Mouse (Mus musculus): Measurements from ENCODE around the gene Rgl1. TPM values are rescaled to one million over a fixed set of nuclear protein-coding genes. Genes with fewer than 3 reads are reported as not detected.

The Rgl1 gene
- polyA plus RNA-seq, 1 experiment from 2014 or later: 66.1 TPM

GRCm38 (mm10) chr1:152555944-152556573, 210.1 kb downstream of the Rgl1 start:
- Histone ChIP-seq H3K36me3 (peaks cover 49% of the 10 kb centered on the region), H3K9me3 (replicated peaks) (no peaks in the 10 kb centered on the region), H3K27ac (ENCODE audit: poor library complexity, severe bottlenecking) (peak overlapping the region; percentile 95), H3K4me2 (peak overlapping the region; percentile 40), H3K9ac (peak overlapping the region; percentile 59), H3K27me3 (replicated peaks) (no peaks in the 10 kb centered on the region), H3K4me3 (no peak overlapping the region), H3K4me1 (replicated peaks) (peaks cover 59% of the 10 kb centered on the region)
- WGBS: 7% methylated on average over 7 of the region's 7 CpGs
- peak; percentile 88 for ATAC-seq (ENCODE audit: insufficient number of reproducible peaks, low FRiP score)

GRCm38 (mm10) chr1:152553912-152554547, 212.1 kb downstream of the Rgl1 start:
- H3K4me2 ChIP-seq: no peak overlapping the region
- no peak overlapping the region for H3K27ac ChIP-seq (ENCODE audit: poor library complexity, severe bottlenecking)
- peaks cover 48% of the 10 kb centered on the region for H3K4me1 ChIP-seq (replicated peaks)

GRCm38 (mm10) chr1:152550973-152551372, 215.2 kb downstream of the Rgl1 start:
- Histone ChIP-seq H3K27me3 (replicated peaks) (no peaks in the 10 kb centered on the region), H3K36me3 (peaks cover 84% of the 10 kb centered on the region), H3K27ac (ENCODE audit: poor library complexity, severe bottlenecking) (no peak overlapping the region; the same call in 1 of the 2 replicates), H3K4me1 (replicated peaks) (peaks cover 20% of the 10 kb centered on the region), H3K9ac (no peak overlapping the region), H3K4me3 (no peak overlapping the region), H3K4me2 (no peak overlapping the region), H3K9me3 (replicated peaks) (no peaks in the 10 kb centered on the region)
- WGBS: 69% methylated on average over 3 of the region's 3 CpGs
- no peak for ATAC-seq (ENCODE audit: insufficient number of reproducible peaks, low FRiP score)

More at GRCm38 (mm10) chr1:152553912-152554547, 212.1 kb downstream of the Rgl1 start:
- peaks cover 58% of the 10 kb centered on the region for H3K36me3 ChIP-seq
- H3K4me3 ChIP-seq: no peak overlapping the region
- H3K9ac ChIP-seq: no peak overlapping the region
- H3K27me3 ChIP-seq (replicated peaks): no peaks in the 10 kb centered on the region
- 84% methylated on average over 15 of the region's 15 CpGs for WGBS
- ATAC-seq (ENCODE audit: insufficient number of reproducible peaks, low FRiP score): no peak
- no peaks in the 10 kb centered on the region for H3K9me3 ChIP-seq (replicated peaks)

GRCm38 (mm10) chr1:152550544-152550943, 215.6 kb downstream of the Rgl1 start:
- WGBS: 72% methylated on average over 2 of the region's 2 CpGs
- ATAC-seq (ENCODE audit: insufficient number of reproducible peaks, low FRiP score): no peak
- Histone ChIP-seq H3K4me1 (replicated peaks) (peaks cover 16% of the 10 kb centered on the region), H3K9me3 (replicated peaks) (no peaks in the 10 kb centered on the region), H3K4me2 (no peak overlapping the region), H3K4me3 (no peak overlapping the region), H3K27ac (ENCODE audit: poor library complexity, severe bottlenecking) (no peak overlapping the region), H3K36me3 (peaks cover 86% of the 10 kb centered on the region), H3K9ac (no peak overlapping the region), H3K27me3 (replicated peaks) (no peaks in the 10 kb centered on the region)

- Histone ChIP-seq H3K4me2 (no peak overlapping the region), H3K27me3 (replicated peaks) (no peaks in the 10 kb centered on the region), H3K4me3 (no peak overlapping the region), H3K9ac (no peak overlapping the region), H3K9me3 (replicated peaks) (no peaks in the 10 kb centered on the region), H3K4me1 (replicated peaks) (peaks cover 11% of the 10 kb centered on the region), H3K27ac (ENCODE audit: poor library complexity, severe bottlenecking) (no peak overlapping the region), H3K36me3 (peaks cover 81% of the 10 kb centered on the region)
- ATAC-seq (ENCODE audit: insufficient number of reproducible peaks, low FRiP score): no peak
- WGBS: 86% methylated on average over 13 of the region's 13 CpGs
These were observed 217.0 kb downstream of the Rgl1 start for GRCm38 (mm10) chr1:152549061-152549738.

- Histone ChIP-seq H3K4me3 (no peak overlapping the region), H3K9ac (no peak overlapping the region), H3K27me3 (replicated peaks) (no peaks in the 10 kb centered on the region), H3K4me1 (replicated peaks) (peaks cover 17% of the 10 kb centered on the region), H3K27ac (ENCODE audit: poor library complexity, severe bottlenecking) (no peak overlapping the region), H3K9me3 (replicated peaks) (no peaks in the 10 kb centered on the region), H3K4me2 (no peak overlapping the region), H3K36me3 (peaks cover 85% of the 10 kb centered on the region)
- no peak for ATAC-seq (ENCODE audit: insufficient number of reproducible peaks, low FRiP score)
- 76% methylated on average over 2 of the region's 2 CpGs for WGBS
These were observed 222.5 kb downstream of the Rgl1 start for GRCm38 (mm10) chr1:152543449-152544159.

GRCm38 (mm10) chr1:152542747-152543378, 223.3 kb downstream of the Rgl1 start:
- H3K9me3 ChIP-seq (replicated peaks): no peaks in the 10 kb centered on the region
- H3K4me3 ChIP-seq: no peak overlapping the region
- 88% methylated on average over 6 of the region's 6 CpGs for WGBS
- H3K36me3 ChIP-seq: peaks cover 85% of the 10 kb centered on the region
- peaks cover 19% of the 10 kb centered on the region for H3K4me1 ChIP-seq (replicated peaks)
- H3K4me2 ChIP-seq: no peak overlapping the region
- no peak overlapping the region for H3K27ac ChIP-seq (ENCODE audit: poor library complexity, severe bottlenecking)
- ATAC-seq (ENCODE audit: insufficient number of reproducible peaks, low FRiP score): no peak
- no peaks in the 10 kb centered on the region for H3K27me3 ChIP-seq (replicated peaks)
- no peak overlapping the region for H3K9ac ChIP-seq

GRCm38 (mm10) chr1:152540304-152540887, 225.8 kb downstream of the Rgl1 start:
- Histone ChIP-seq H3K27ac (ENCODE audit: poor library complexity, severe bottlenecking) (peak overlapping the region; percentile 23; the same call in 1 of the 2 replicates), H3K27me3 (replicated peaks) (no peaks in the 10 kb centered on the region), H3K9ac (no peak overlapping the region), H3K4me1 (replicated peaks) (peaks cover 19% of the 10 kb centered on the region), H3K4me3 (no peak overlapping the region), H3K4me2 (no peak overlapping the region), H3K9me3 (replicated peaks) (no peaks in the 10 kb centered on the region), H3K36me3 (peaks cover 86% of the 10 kb centered on the region)
- no peak for ATAC-seq (ENCODE audit: insufficient number of reproducible peaks, low FRiP score)
- 91% methylated on average over 3 of the region's 3 CpGs for WGBS

GRCm38 (mm10) chr1:152538817-152539216, 227.3 kb downstream of the Rgl1 start:
- Histone ChIP-seq H3K27ac (ENCODE audit: poor library complexity, severe bottlenecking) (peak overlapping the region; percentile 91), H3K4me3 (no peak overlapping the region), H3K4me1 (replicated peaks) (peaks cover 15% of the 10 kb centered on the region), H3K27me3 (replicated peaks) (no peaks in the 10 kb centered on the region), H3K4me2 (no peak overlapping the region), H3K36me3 (peaks cover 86% of the 10 kb centered on the region), H3K9me3 (replicated peaks) (no peaks in the 10 kb centered on the region), H3K9ac (no peak overlapping the region)
- no peak for ATAC-seq (ENCODE audit: insufficient number of reproducible peaks, low FRiP score)
- WGBS: 65% methylated on average over 4 of the region's 4 CpGs

- Histone ChIP-seq H3K4me3 (no peak overlapping the region), H3K9me3 (replicated peaks) (no peaks in the 10 kb centered on the region), H3K36me3 (peaks cover 79% of the 10 kb centered on the region), H3K4me1 (replicated peaks) (peaks cover 31% of the 10 kb centered on the region), H3K27me3 (replicated peaks) (no peaks in the 10 kb centered on the region), H3K4me2 (no peak overlapping the region), H3K9ac (no peak overlapping the region), H3K27ac (ENCODE audit: poor library complexity, severe bottlenecking) (no peak overlapping the region)
- WGBS: 83% methylated on average over 13 of the region's 13 CpGs
- ATAC-seq (ENCODE audit: insufficient number of reproducible peaks, low FRiP score): no peak
These were observed 229.0 kb downstream of the Rgl1 start for GRCm38 (mm10) chr1:152537186-152537585.
